Mouse (Mus musculus) bone marrow, adult 2 months (tissue): ENCODE measurements around the gene Ssrp1. TPM values are rescaled to one million over a fixed set of nuclear protein-coding genes. Genes with fewer than 3 reads are reported as not detected.

Source experiments
- H3K27ac ChIP-seq: fragments of 200-500 bp; 2 replicates; pipeline ENCODE4 v1.5.1; 2012; ENCODE audit warnings: low read depth, mild to moderate bottlenecking, control low read depth, inconsistent platforms, low read length; ENCODE audit not compliant: control insufficient read depth, poor library complexity, insufficient read depth
- H3K4me1 ChIP-seq: fragments of 200-500 bp; 2 replicates; pipeline ENCODE4 v1.6.1; 2011; ENCODE audit warnings: low read length; ENCODE audit not compliant: control insufficient read depth, insufficient read depth
- H3K4me3 ChIP-seq: fragments of 200-500 bp; replicated peaks from 2 replicates; pipeline ENCODE3; 2011; ENCODE audit warnings: mild to moderate bottlenecking, low read depth, low read length, control low read depth; ENCODE audit not compliant: control insufficient read depth
- CTCF ChIP-seq: fragments of 200-500 bp; IDR thresholded peaks from 2 replicates; pipeline ENCODE4 v1.5.1; 2011; ENCODE audit warnings: low read length, control low read depth; ENCODE audit not compliant: control insufficient read depth, insufficient read depth
- POLR2A ChIP-seq: fragments of 200-500 bp; IDR thresholded peaks from 2 replicates; pipeline ENCODE4 v1.6.1; 2011; ENCODE audit warnings: low read depth, mild to moderate bottlenecking, control low read depth, low read length, borderline replicate concordance; ENCODE audit not compliant: control insufficient read depth
- WGBS: fragments of 180-500 bp; shearing (Covaris S2); methylation state at CpG from one replicate; pipeline ENCODE4 v1.1.7; 2018; 5-methylcytosine and 5-hydroxymethylcytosine counted together
- polyA plus RNA-seq: library from polyadenylated mRNA; stranded (reverse); fragments of >200 nt; gene quantifications from 2 replicates; pipeline ENCODE4 v1.2.4, GENCODE M21; 2011; ENCODE audit warnings: low replicate concordance; ENCODE audit not compliant: missing spikeins, insufficient read depth, insufficient read length

The Ssrp1 gene
- polyA plus RNA-seq, 1 experiment, result 170 TPM

GRCm38 (mm10) chr2:85059677-85060076, 22.6 kb downstream of the Ssrp1 start:
- H3K4me1 ChIP-seq, result no peaks in the 10 kb centered on the region
- 81% methylated on average over 6 of the region's 6 CpGs for WGBS
- TF ChIP-seq POLR2A (no peak), CTCF (no peak)
- no peak overlapping the region for H3K27ac ChIP-seq
- H3K4me3 ChIP-seq, result no peak overlapping the region

- no peaks in the 10 kb centered on the region for H3K4me1 ChIP-seq
- 4% methylated on average over 11 of the region's 11 CpGs for WGBS
- H3K27ac ChIP-seq, result no peak overlapping the region
- TF ChIP-seq CTCF (no peak), POLR2A (no peak)
- H3K4me3 ChIP-seq, result peak overlapping the region; percentile 46
These were observed 23.6 kb downstream of the Ssrp1 start for GRCm38 (mm10) chr2:85060591-85061060.

GRCm38 (mm10) chr2:85061107-85061541, 24.1 kb downstream of the Ssrp1 start:
- Histone ChIP-seq H3K4me3 (peak overlapping the region; percentile 34), H3K4me1 (no peaks in the 10 kb centered on the region), H3K27ac (no peak overlapping the region)
- TF ChIP-seq POLR2A (no peak), CTCF (no peak)
- 23% methylated on average over 10 of the region's 10 CpGs for WGBS

- Histone ChIP-seq H3K4me3 (no peak overlapping the region), H3K4me1 (no peaks in the 10 kb centered on the region), H3K27ac (no peak overlapping the region)
- no peak for TF ChIP-seq CTCF
- no peak for TF ChIP-seq POLR2A
- WGBS, result 84% methylated on average over 12 of the region's 12 CpGs
These were observed 28.3 kb downstream of the Ssrp1 start for GRCm38 (mm10) chr2:85065141-85065875.

- H3K27ac ChIP-seq, result no peak overlapping the region
- 85% methylated on average over 5 of the region's 5 CpGs for WGBS
- TF ChIP-seq CTCF (no peak), POLR2A (no peak)
- no peak overlapping the region for H3K4me3 ChIP-seq
- no peaks in the 10 kb centered on the region for H3K4me1 ChIP-seq
These were observed 29.9 kb downstream of the Ssrp1 start for GRCm38 (mm10) chr2:85066937-85067336.

- H3K27ac ChIP-seq, result no peak overlapping the region
- WGBS, result 81% methylated on average over 10 of the region's 10 CpGs
- no peak overlapping the region for H3K4me3 ChIP-seq
- no peaks in the 10 kb centered on the region for H3K4me1 ChIP-seq
- TF ChIP-seq CTCF, result no peak
- no peak for TF ChIP-seq POLR2A
These were observed 31.0 kb downstream of the Ssrp1 start for GRCm38 (mm10) chr2:85067903-85068625.

GRCm38 (mm10) chr2:85068626-85069025, 31.6 kb downstream of the Ssrp1 start:
- Histone ChIP-seq H3K4me1 (no peaks in the 10 kb centered on the region), H3K27ac (no peak overlapping the region), H3K4me3 (no peak overlapping the region)
- no peak for TF ChIP-seq POLR2A
- no peak for TF ChIP-seq CTCF
- WGBS, result 89% methylated on average over 2 of the region's 2 CpGs

- H3K4me1 ChIP-seq, result no peaks in the 10 kb centered on the region
- no peak for TF ChIP-seq CTCF
- no peak for TF ChIP-seq POLR2A
- no peak overlapping the region for H3K4me3 ChIP-seq
- H3K27ac ChIP-seq, result no peak overlapping the region
- WGBS, result 84% methylated on average over 15 of the region's 15 CpGs
These were observed 33.1 kb downstream of the Ssrp1 start for GRCm38 (mm10) chr2:85070086-85070485.

- Histone ChIP-seq H3K4me1 (no peaks in the 10 kb centered on the region), H3K27ac (no peak overlapping the region), H3K4me3 (no peak overlapping the region)
- no peak for TF ChIP-seq POLR2A
- TF ChIP-seq CTCF, result no peak
- WGBS, result 84% methylated on average over 5 of the region's 5 CpGs
These were observed 34.9 kb downstream of the Ssrp1 start for GRCm38 (mm10) chr2:85071921-85072320.
